Mouse (Mus musculus) hindbrain, embryonic 16.5 days (tissue): Measurements from ENCODE around the gene Ring1. TPM values are rescaled to one million over a fixed set of nuclear protein-coding genes. Genes with fewer than 3 reads are reported as not detected.

Experiments
- ATAC-seq: fragments of 200-750 bp; cut with Nextera tagmentation; 2 replicates; pipeline ENCODE4 v1.8.0; 2017; ENCODE audit warnings: moderate TSS enrichment, moderate library complexity
- H3K27ac ChIP-seq: fragments of 300-500 bp; sonication (generic); 2 replicates; pipeline ENCODE4 v1.5.1; 2014; ENCODE audit warnings: low read depth, mild to moderate bottlenecking, control low read depth, low read length, moderate library complexity
- H3K27me3 ChIP-seq: fragments of 300-500 bp; sonication (generic); replicated peaks from 2 replicates; pipeline ENCODE4 v1.6.1; 2014; ENCODE audit warnings: low read length; ENCODE audit not compliant: control insufficient read depth, insufficient read depth
- H3K36me3 ChIP-seq: fragments of 300-500 bp; sonication (generic); 2 replicates; pipeline ENCODE4 v1.6.1; 2014; ENCODE audit warnings: mild to moderate bottlenecking, low read length, moderate library complexity, mixed read lengths; ENCODE audit not compliant: control insufficient read depth, insufficient read depth
- H3K4me1 ChIP-seq: fragments of 300-500 bp; sonication (generic); 2 replicates; pipeline ENCODE4 v1.6.1; 2014; ENCODE audit warnings: low read depth, low read length; ENCODE audit not compliant: control insufficient read depth, insufficient read depth
- H3K4me2 ChIP-seq: fragments of 300-500 bp; sonication (generic); 2 replicates; pipeline ENCODE4 v1.6.1; 2014; ENCODE audit warnings: mild to moderate bottlenecking, low read length, control low read depth, moderate library complexity
- H3K4me3 ChIP-seq: fragments of 300-500 bp; sonication (generic); 2 replicates; pipeline ENCODE4 v1.5.1; 2014; ENCODE audit warnings: mild to moderate bottlenecking, low read length, control low read depth, moderate library complexity
- H3K9ac ChIP-seq: fragments of 300-500 bp; sonication (generic); 2 replicates; pipeline ENCODE4 v1.6.1; 2014; ENCODE audit warnings: low read depth, mild to moderate bottlenecking, control low read depth, low read length, moderate library complexity
- H3K9me3 ChIP-seq: fragments of 300-500 bp; sonication (generic); 2 replicates; pipeline ENCODE4 v1.6.1; 2014; ENCODE audit warnings: mild to moderate bottlenecking, low read length, moderate library complexity; ENCODE audit not compliant: control insufficient read depth
- WGBS: fragments of 180-500 bp; shearing (Covaris S2); extraction: QIAGEN DNeasy Blood & Tissue Kit; methylation state at CpG from one replicate; pipeline ENCODE4 v1.1.7; 2014; 5-methylcytosine and 5-hydroxymethylcytosine counted together
- polyA plus RNA-seq: library from polyadenylated mRNA; unstranded; fragments of >200 nt; fragmentation: Nextera tagmentation; extraction: Ambion mirVana; gene quantifications from 2 replicates; pipeline ENCODE4 v1.2.1, GENCODE M21; 2015

Gene Ring1
- polyA plus RNA-seq, 1 experiment from 2014 or later = 17.3 TPM

DNA sequence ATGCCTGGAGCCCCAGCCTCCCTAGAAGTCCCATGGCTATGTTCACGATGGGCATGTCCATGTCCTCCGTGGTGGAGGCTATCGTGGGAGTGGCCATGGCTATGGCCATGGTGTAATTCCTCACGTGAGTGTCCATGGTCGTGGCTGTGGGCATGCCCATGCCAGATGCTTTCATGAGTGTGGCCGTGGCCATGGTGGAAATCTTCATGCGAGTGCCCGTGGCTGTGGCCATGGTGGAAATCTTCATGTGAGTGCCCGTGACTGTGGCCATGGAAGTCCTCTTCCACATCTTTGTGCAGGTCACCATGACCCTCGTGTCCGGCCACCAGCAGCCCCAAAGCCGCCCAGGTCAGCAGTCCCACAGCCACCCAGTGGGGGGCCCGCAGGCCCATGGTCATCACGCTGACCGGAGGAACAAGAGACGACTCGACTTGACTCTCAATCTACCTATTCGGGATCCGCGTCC, 6.4 kb upstream of the Ring1 start:
- Histone ChIP-seq H3K27me3 (no peaks in the 10 kb centered on the region), H3K4me2 (peak overlapping the region; percentile 97), H3K4me3 (peak overlapping the region; percentile 90), H3K4me1 (peaks cover 55% of the 10 kb centered on the region), H3K9ac (peak overlapping the region; percentile 95), H3K27ac (peak overlapping the region; percentile 98), H3K36me3 (peaks cover 27% of the 10 kb centered on the region), H3K9me3 (no peaks in the 10 kb centered on the region)
- WGBS = 3% methylated on average over 20 of the region's 20 CpGs
- ATAC-seq = no peak

DNA sequence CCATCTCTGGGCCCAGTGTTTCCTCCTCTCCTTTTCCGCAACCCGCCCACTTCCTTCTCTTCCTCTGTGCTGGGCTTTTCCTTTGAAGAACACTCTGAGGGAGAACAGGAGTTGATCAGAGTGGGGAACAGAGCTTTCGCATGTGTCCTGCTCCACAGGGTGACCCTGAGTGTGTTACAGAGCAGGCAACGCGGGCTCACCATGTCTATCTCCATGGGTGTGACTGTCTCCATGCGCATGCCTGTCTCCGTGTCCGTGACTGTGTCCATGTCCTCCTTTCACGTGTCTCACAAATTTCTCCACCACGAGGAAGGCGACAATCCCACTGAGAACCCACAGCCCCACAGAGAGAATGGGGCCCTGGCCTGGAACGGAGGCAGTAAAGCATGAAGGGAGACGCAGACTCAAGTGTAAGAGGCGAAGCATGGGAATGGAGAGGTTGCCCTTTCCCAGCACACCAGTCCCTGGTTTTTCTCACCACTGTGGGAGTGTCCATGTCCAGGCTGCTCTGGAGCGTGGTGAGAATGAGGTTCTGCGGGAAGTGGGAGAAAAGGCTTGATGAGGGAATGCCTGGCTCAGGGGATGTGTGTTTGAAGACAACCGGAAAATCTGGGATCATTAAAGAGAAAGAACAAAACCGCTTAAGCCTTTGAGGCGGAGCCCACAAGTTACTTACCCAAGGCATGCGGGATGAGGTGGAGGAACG, 5.6 kb upstream of the Ring1 start:
- no peak for ATAC-seq
- Histone ChIP-seq H3K27me3 (no peaks in the 10 kb centered on the region), H3K9me3 (no peaks in the 10 kb centered on the region), H3K4me3 (peak overlapping the region; percentile 90), H3K9ac (peak overlapping the region; percentile 95), H3K4me2 (peak overlapping the region; percentile 97), H3K36me3 (peaks cover 22% of the 10 kb centered on the region), H3K27ac (no peak overlapping the region; the same call in 1 of the 2 replicates), H3K4me1 (peaks cover 62% of the 10 kb centered on the region)
- WGBS = 67% methylated on average over 21 of the region's 21 CpGs

DNA sequence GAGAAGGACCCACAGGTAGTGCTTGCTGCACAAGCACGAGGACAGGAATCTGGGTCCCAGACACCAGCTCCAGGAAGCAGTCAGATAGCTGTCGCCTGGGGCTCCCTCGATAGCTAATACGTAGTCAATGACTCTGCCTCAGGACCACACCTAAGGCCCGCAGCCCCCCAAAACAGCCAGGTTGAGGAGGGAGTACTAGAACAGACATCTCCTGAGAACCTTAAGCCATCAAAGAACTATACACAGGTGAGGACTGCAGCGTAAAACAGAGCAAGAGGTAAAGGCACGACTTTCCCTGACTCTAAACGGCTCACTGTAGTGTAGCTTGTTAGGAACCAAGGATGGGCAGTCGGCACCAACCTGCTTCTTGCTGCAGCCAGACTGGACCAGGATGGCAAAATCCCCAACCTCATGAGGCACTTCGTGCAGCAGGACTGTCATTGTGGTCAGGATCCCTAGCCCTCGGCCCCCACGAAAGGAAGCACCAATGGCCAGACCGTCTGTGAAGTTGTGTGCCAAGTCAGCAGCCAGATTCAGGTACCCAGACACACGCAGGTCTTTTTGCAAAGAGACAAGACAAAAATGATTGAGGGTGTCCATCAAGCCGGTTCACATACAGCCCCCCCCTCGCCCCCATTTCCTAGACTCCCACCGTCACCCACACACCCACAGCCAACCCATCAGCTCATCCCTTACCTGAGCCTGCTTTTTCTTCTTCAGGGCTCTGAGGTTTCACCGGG, 4.8 kb upstream of the Ring1 start:
- peak overlapping the region; percentile 97; the same call in 1 of the 2 replicates for H3K4me2 ChIP-seq
- peaks cover 21% of the 10 kb centered on the region for H3K36me3 ChIP-seq
- peaks cover 62% of the 10 kb centered on the region for H3K4me1 ChIP-seq
- ATAC-seq = no peak
- H3K9me3 ChIP-seq = no peaks in the 10 kb centered on the region
- H3K4me3 ChIP-seq = no peak overlapping the region
- peak overlapping the region; percentile 25; the same call in 1 of the 2 replicates for H3K9ac ChIP-seq
- H3K27ac ChIP-seq = no peak overlapping the region
- H3K27me3 ChIP-seq = no peaks in the 10 kb centered on the region
- 89% methylated on average over 18 of the region's 18 CpGs for WGBS

DNA sequence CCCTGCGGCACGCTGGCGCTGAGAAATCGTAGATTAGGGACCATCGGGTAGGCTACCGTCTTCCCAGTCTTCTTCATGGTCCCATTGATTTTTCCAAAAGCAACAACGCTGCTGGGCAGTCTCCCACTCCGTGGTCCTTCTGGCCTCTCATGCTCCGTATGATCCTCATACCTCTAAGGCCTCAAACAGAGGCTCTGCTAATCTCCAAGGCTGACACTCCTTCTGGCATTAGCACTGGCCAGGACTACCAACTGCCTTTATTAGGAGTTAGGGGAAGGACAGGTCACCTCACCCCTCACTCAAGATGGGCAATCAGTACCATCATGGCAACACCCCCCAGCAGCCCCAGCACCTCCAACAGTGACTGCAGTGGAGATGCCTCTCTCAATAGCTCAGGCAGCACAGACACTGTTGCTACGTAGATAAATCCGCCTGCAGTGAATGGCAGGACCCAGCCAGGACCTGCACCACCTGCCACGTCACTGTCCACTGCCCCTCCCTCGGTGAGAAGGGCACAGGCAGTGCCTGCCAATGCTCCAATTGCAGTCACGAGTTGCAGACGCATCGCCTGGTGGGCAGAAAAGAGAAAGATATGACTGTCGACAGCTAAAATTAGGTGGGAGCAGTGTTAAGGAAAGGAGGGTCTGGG, 4.1 kb upstream of the Ring1 start:
- peak overlapping the region; percentile 84; the same call in 1 of the 2 replicates for H3K27ac ChIP-seq
- peaks cover 66% of the 10 kb centered on the region for H3K4me1 ChIP-seq
- H3K4me3 ChIP-seq = no peak overlapping the region
- H3K4me2 ChIP-seq = peak overlapping the region; percentile 90; the same call in 1 of the 2 replicates
- no peak for ATAC-seq
- no peaks in the 10 kb centered on the region for H3K9me3 ChIP-seq
- no peaks in the 10 kb centered on the region for H3K27me3 ChIP-seq
- peaks cover 17% of the 10 kb centered on the region for H3K36me3 ChIP-seq
- WGBS = 43% methylated on average over 17 of the region's 17 CpGs
- H3K9ac ChIP-seq = no peak overlapping the region

DNA sequence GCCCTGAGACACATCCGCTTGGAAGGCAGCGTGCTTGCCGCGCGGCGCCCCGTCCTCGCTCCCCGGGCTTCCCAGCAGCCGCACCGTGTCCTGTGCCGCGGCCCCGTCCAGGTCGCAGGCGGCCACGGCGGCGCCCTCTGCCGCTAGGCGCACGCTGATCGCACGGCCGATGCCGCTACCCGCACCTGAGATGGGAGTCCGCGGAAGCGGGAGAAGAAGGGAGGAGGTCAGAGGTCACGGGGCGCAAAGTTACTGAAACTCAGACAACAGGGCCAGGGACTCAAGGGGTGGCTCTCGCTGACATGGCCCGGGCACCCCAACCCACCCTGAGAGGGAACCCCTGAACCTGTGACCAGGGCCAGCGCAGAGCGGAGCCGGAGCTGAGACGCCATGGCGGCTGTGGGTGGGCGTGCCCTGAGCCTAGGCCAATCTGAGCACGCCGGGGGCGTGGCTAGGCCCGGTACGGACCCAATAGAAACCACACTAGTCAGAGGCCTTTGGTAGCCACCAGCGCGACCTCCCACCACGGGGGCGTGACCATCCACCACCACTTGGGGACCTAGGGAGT, 3.3 kb upstream of the Ring1 start, which contains the start of gene H2-Ke6:
Gene H2-Ke6, minus strand, starts transcription at position 405 of the 568 bp plus-strand sequence.
- ATAC-seq = peak; percentile 73
- 0% methylated on average over 49 of the region's 49 CpGs for WGBS
- H3K4me1 ChIP-seq = peaks cover 62% of the 10 kb centered on the region

DNA sequence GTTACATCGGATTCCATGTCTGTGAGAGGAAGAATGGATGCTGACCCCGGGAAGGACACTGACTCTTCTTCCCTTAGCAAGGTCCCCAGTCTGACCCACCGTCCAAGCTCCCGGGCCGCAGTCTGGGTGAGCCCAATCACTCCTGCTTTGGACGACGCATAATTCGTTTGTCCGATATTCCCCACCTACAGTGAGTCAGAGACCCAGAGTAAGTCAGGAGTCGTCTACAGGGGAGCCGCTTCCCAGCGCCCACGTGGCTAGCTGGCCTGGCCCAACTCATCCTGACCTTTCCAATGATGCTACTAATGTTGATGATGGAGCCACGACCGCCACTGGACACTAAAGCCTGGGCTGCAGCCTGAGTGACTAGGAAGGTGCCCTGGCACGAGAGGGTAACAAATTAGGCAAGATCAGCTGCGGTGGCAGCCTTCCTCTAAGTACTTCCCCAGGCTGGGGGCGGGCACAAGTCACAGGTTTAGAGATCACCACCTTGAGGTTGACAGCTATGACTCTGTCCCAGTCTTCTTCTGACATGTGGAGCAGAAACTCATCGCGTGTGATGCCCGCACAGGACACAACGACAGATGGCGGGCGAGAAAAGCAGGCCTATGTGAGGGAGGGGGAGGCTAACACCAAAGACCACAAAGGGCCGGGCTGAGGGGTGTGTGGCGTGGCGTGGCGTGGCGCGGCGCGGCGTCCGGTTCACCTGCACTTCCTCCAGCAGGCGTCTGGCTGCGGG, 2.6 kb upstream of the Ring1 start:
- 4% methylated on average over 36 of the region's 36 CpGs for WGBS
- H3K4me2 ChIP-seq = peak overlapping the region; percentile 90
- no peaks in the 10 kb centered on the region for H3K27me3 ChIP-seq
- ATAC-seq = no peak
- peak overlapping the region; percentile 68 for H3K4me3 ChIP-seq
- peak overlapping the region; percentile 79 for H3K9ac ChIP-seq
- H3K36me3 ChIP-seq = peaks cover 19% of the 10 kb centered on the region
- peaks cover 59% of the 10 kb centered on the region for H3K4me1 ChIP-seq
- no peaks in the 10 kb centered on the region for H3K9me3 ChIP-seq
- H3K27ac ChIP-seq = peak overlapping the region; percentile 95

More for the DNA sequence above, 3.3 kb upstream of the Ring1 start, which contains the start of gene H2-Ke6:
- no peaks in the 10 kb centered on the region for H3K27me3 ChIP-seq
- peak within 1 kb of the TSS; percentile 68 for H3K4me3 ChIP-seq
- peak within 1 kb of the TSS; percentile 90 for H3K4me2 ChIP-seq
- H3K36me3 ChIP-seq = peaks cover 19% of the 10 kb centered on the region
- no peaks in the 10 kb centered on the region for H3K9me3 ChIP-seq
- H3K9ac ChIP-seq = peak within 1 kb of the TSS; percentile 79
- H3K27ac ChIP-seq = peak within 1 kb of the TSS; percentile 84

DNA sequence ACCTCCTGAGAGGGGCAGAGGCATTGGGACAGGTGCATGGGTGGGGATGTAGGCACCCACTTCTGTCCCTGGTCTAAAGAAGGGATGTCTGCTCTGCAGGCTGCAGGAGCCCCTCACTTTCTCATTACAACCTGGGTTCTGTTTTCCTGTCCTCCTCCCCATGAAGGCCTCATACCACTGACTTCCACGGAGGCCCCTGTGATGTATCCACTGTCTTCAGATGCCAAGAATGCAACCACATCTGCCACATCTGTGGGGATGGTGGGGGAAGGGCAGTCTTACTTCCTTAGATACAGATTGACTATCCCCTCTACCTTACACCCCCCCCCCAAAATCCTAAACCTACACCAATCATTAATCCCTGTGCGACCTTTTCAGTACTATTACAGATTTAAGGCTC, 1.7 kb upstream of the Ring1 start:
- Histone ChIP-seq H3K4me1 (peaks cover 59% of the 10 kb centered on the region), H3K9me3 (no peaks in the 10 kb centered on the region), H3K4me3 (peak overlapping the region; percentile 2; the same call in 1 of the 2 replicates), H3K4me2 (peak overlapping the region; percentile 90), H3K27ac (peak overlapping the region; percentile 95), H3K36me3 (peaks cover 27% of the 10 kb centered on the region), H3K9ac (peak overlapping the region; percentile 31), H3K27me3 (no peaks in the 10 kb centered on the region)
- 8% methylated on average over 2 of the region's 2 CpGs for WGBS
- ATAC-seq = no peak

DNA sequence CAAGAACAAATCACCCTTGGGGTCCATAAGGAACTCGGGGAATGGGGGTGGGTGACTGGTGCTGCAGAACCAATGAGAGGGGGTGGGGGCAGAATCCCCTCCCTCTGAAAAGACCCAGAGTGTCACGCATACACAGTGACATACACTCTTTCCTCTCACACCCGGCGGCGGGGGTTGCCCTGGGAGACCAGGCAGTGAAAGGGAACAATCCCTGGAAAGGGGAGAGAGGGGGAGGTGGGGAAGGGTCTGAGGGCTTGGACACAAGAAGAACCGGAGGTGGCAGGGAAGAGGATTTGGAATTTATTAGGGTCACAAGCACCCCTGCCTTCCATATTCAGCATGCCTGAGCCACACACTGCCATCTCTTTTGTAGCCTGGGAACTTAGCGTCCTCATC, 1.3 kb upstream of the Ring1 start:
- Histone ChIP-seq H3K9ac (peak overlapping the region; percentile 92), H3K4me1 (peaks cover 58% of the 10 kb centered on the region)
- WGBS = 0% methylated on average over 7 of the region's 7 CpGs

More for the DNA sequence above, 1.3 kb upstream of the Ring1 start:
- Histone ChIP-seq H3K27ac (peak overlapping the region; percentile 95), H3K4me2 (peak overlapping the region; percentile 90), H3K27me3 (no peaks in the 10 kb centered on the region), H3K9me3 (no peaks in the 10 kb centered on the region), H3K4me3 (peak overlapping the region; percentile 77), H3K36me3 (peaks cover 30% of the 10 kb centered on the region)
- peak; percentile 13 for ATAC-seq
